Mouse (Mus musculus) lung, embryonic 15.5 days (tissue): ENCODE measurements at regions not wholly inside any gene's neighbourhood (a gene's known extent, or its start where the extent isn't known, plus 50 kb on each side); places are given as distances from the start of the nearest gene placed in this dataset.

Experiments
- ATAC-seq: fragments of 200-750 bp; cut with Nextera tagmentation; 2 replicates; pipeline ENCODE4 v1.8.0; 2017; ENCODE audit warnings: moderate number of reproducible peaks, borderline replicate concordance; ENCODE audit not compliant: low FRiP score, low TSS enrichment; ENCODE audit errors: extremely low read depth
- H3K27ac ChIP-seq: fragments of 300-500 bp; sonication (generic); 2 replicates; pipeline ENCODE4 v1.5.1; 2015; ENCODE audit warnings: moderate library complexity, mild to moderate bottlenecking, inconsistent platforms
- H3K27me3 ChIP-seq: fragments of 300-500 bp; sonication (generic); 2 replicates; pipeline ENCODE4 v1.6.1; 2015; ENCODE audit warnings: inconsistent platforms
- H3K36me3 ChIP-seq: fragments of 300-500 bp; sonication (generic); 2 replicates; pipeline ENCODE4 v1.6.1; 2015; ENCODE audit warnings: inconsistent platforms
- H3K4me1 ChIP-seq: fragments of 300-500 bp; sonication (generic); 2 replicates; pipeline ENCODE4 v1.6.1; 2015; ENCODE audit warnings: inconsistent platforms
- H3K4me2 ChIP-seq: fragments of 300-500 bp; sonication (generic); 2 replicates; pipeline ENCODE4 v1.6.1; 2015; ENCODE audit warnings: inconsistent platforms, mild to moderate bottlenecking, moderate library complexity
- H3K4me3 ChIP-seq: fragments of 300-500 bp; sonication (generic); 2 replicates; pipeline ENCODE4 v1.5.1; 2015; ENCODE audit warnings: mild to moderate bottlenecking, inconsistent platforms
- H3K9ac ChIP-seq: fragments of 300-500 bp; sonication (generic); 2 replicates; pipeline ENCODE4 v1.6.1; 2015; ENCODE audit warnings: inconsistent platforms
- H3K9me3 ChIP-seq: fragments of 300-500 bp; sonication (generic); 2 replicates; pipeline ENCODE4 v1.6.1; 2016; ENCODE audit warnings: inconsistent platforms
- WGBS: fragments of 180-500 bp; shearing (Covaris S2); methylation state at CpG from one replicate; pipeline ENCODE4 v1.1.7; 2015; 5-methylcytosine and 5-hydroxymethylcytosine counted together

GRCm38 (mm10) chr15:56817204-56818157 lies 659.9 kb downstream of the Slc22a22 start:
- Histone ChIP-seq H3K9ac (no peak overlapping the region), H3K4me3 (no peak overlapping the region), H3K27me3 (no peaks in the 10 kb centered on the region), H3K27ac (peak overlapping the region; percentile 4; the same call in 1 of the 2 replicates), H3K4me1 (0 out of 2 replicates have a peak, but pooled peaks cover 10% of the 10 kb centered on the region), H3K9me3 (no peaks in the 10 kb centered on the region), H3K4me2 (no peak overlapping the region), H3K36me3 (no peaks in the 10 kb centered on the region)
- WGBS, result 36% methylated on average over 5 of the region's 5 CpGs
- peak; percentile 65; the same call in 1 of the 2 replicates for ATAC-seq

DNA sequence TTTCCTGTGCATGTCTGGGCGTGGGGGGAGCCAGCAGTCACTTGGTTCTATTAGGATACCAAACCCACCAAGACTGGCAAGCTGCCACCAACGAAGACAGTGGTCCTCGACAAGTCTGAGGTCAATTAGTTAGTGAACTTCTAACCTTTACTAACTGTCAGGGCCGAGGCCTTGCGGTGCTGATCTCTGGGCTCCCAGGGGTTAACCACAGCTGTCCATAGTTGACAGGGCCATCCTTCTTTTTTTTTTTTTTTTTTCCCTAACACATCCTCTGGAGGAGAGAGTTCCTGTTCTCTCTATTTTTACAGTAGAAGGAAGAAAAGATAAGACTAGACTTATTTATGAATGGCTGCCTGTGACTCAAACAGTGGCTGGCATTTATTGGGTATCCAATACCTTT lies 663.5 kb downstream of the Slc22a22 start:
- Histone ChIP-seq H3K4me2 (no peak overlapping the region), H3K27ac (no peak overlapping the region), H3K9me3 (no peaks in the 10 kb centered on the region), H3K36me3 (no peaks in the 10 kb centered on the region), H3K4me1 (0 out of 2 replicates have a peak, but pooled peaks cover 10% of the 10 kb centered on the region), H3K4me3 (no peak overlapping the region), H3K27me3 (no peaks in the 10 kb centered on the region), H3K9ac (no peak overlapping the region)
- WGBS, result 24% methylated on average over 5 of the region's 5 CpGs
- no peak for ATAC-seq

DNA sequence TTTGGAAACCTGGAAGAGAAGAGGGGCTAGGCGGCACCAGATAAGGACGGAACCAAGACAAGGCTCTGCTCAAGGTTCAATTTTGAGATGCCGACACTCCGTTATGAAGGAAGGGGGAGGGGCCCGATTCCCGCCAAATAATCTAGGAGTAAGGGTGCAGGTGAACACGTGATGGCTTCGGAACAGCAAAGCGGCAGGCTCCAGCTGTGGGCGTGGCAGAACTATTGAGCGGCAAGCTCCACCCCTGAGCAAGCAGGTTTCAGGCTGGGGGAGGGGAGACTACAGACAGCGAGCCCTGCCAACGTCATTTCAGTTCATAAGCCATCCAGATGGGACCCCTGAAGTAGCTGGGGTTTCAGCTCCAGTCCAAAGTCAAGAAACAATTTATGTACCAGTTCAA lies 667.3 kb downstream of the Slc22a22 start:
- Histone ChIP-seq H3K9ac (no peak overlapping the region), H3K27ac (no peak overlapping the region), H3K4me1 (no peaks in the 10 kb centered on the region), H3K4me3 (no peak overlapping the region), H3K4me2 (peak overlapping the region; percentile 31; the same call in 1 of the 2 replicates), H3K27me3 (no peaks in the 10 kb centered on the region), H3K36me3 (no peaks in the 10 kb centered on the region), H3K9me3 (no peaks in the 10 kb centered on the region)
- WGBS, result 41% methylated on average over 13 of the region's 13 CpGs
- ATAC-seq, result no peak

GRCm38 (mm10) chr15:56807611-56808010 lies 669.8 kb downstream of the Slc22a22 start:
- H3K27ac ChIP-seq, result no peak overlapping the region
- no peaks in the 10 kb centered on the region for H3K27me3 ChIP-seq
- no peaks in the 10 kb centered on the region for H3K9me3 ChIP-seq
- H3K4me2 ChIP-seq, result no peak overlapping the region
- H3K9ac ChIP-seq, result no peak overlapping the region
- peak; percentile 82; the same call in 1 of the 2 replicates for ATAC-seq
- no peaks in the 10 kb centered on the region for H3K4me1 ChIP-seq
- no peak overlapping the region for H3K4me3 ChIP-seq
- H3K36me3 ChIP-seq, result no peaks in the 10 kb centered on the region
- WGBS, result 45% methylated on average over 5 of the region's 5 CpGs

- ATAC-seq, result no peak
- 83% methylated on average over 2 of the region's 2 CpGs for WGBS
- Histone ChIP-seq H3K36me3 (no peaks in the 10 kb centered on the region), H3K4me2 (no peak overlapping the region), H3K4me1 (no peaks in the 10 kb centered on the region), H3K4me3 (no peak overlapping the region), H3K9me3 (no peaks in the 10 kb centered on the region), H3K9ac (no peak overlapping the region), H3K27ac (no peak overlapping the region), H3K27me3 (no peaks in the 10 kb centered on the region)
Measured at GRCm38 (mm10) chr15:56801933-56802332, 675.5 kb downstream of the Slc22a22 start.

- H3K4me1 ChIP-seq, result 0 out of 2 replicates have a peak, but pooled peaks cover 5% of the 10 kb centered on the region
- H3K4me3 ChIP-seq, result no peak overlapping the region
- no peaks in the 10 kb centered on the region for H3K27me3 ChIP-seq
- no peak overlapping the region for H3K27ac ChIP-seq
- no peak overlapping the region for H3K4me2 ChIP-seq
- ATAC-seq, result no peak
- no peaks in the 10 kb centered on the region for H3K36me3 ChIP-seq
- no peaks in the 10 kb centered on the region for H3K9me3 ChIP-seq
- no peak overlapping the region for H3K9ac ChIP-seq
- WGBS, result 61% methylated on average over 5 of the region's 5 CpGs
Measured at GRCm38 (mm10) chr15:56775431-56775830, 702.0 kb downstream of the Slc22a22 start.

DNA sequence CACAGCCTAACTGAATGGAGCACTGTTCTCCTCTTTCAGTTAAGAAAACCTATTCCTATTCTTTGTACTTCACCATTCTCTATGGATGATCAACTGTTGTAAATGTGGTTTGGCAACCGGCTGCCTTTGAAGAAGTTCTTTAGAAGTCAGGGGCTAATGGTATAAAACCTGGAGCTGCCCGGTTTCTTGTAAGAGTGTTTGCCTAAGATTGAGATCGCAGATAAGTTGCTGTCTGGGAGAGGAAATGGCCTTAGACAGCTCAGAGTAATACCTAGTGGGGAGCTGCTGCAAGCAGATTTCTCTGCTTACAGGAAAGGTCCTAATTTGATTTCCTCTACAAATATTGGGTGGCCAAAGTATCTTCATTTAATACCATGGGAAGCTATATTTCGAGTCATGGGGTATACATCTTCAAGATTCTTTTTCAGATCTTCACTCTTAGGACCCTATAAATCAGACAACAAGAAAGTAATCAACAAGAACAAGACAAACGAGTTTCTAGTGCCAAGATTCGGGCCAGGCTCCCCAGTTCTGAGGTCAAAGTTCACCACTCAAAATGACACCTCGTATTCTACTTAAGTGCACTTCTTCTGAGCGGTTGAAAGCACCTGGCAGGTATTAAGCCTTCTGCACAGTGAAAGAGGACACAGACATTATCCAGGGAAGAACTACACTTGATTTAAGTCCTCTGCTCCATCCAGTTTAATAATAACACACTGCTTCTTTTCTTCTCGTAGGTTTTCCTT lies 702.6 kb downstream of the Slc22a22 start:
- Histone ChIP-seq H3K4me2 (no peak overlapping the region), H3K27me3 (no peaks in the 10 kb centered on the region), H3K27ac (peak overlapping the region; percentile 29; the same call in 1 of the 2 replicates), H3K9ac (no peak overlapping the region), H3K4me3 (no peak overlapping the region), H3K36me3 (no peaks in the 10 kb centered on the region), H3K4me1 (0 out of 2 replicates have a peak, but pooled peaks cover 5% of the 10 kb centered on the region), H3K9me3 (no peaks in the 10 kb centered on the region)
- WGBS, result 23% methylated on average over 9 of the region's 9 CpGs
- peak; percentile 70; the same call in 1 of the 2 replicates for ATAC-seq

- H3K4me2 ChIP-seq, result no peak overlapping the region
- ATAC-seq, result no peak
- 0 out of 2 replicates have a peak, but pooled peaks cover 7% of the 10 kb centered on the region for H3K4me1 ChIP-seq
- no peaks in the 10 kb centered on the region for H3K27me3 ChIP-seq
- 37% methylated on average over 6 of the region's 6 CpGs for whole genome bisulfite sequencing
- no peak overlapping the region for H3K27ac ChIP-seq
- H3K4me3 ChIP-seq, result no peak overlapping the region
- H3K9me3 ChIP-seq, result no peaks in the 10 kb centered on the region
- no peaks in the 10 kb centered on the region for H3K36me3 ChIP-seq
- H3K9ac ChIP-seq, result no peak overlapping the region
Measured at GRCm38 (mm10) chr15:56766356-56766755, 711.1 kb downstream of the Slc22a22 start.

DNA sequence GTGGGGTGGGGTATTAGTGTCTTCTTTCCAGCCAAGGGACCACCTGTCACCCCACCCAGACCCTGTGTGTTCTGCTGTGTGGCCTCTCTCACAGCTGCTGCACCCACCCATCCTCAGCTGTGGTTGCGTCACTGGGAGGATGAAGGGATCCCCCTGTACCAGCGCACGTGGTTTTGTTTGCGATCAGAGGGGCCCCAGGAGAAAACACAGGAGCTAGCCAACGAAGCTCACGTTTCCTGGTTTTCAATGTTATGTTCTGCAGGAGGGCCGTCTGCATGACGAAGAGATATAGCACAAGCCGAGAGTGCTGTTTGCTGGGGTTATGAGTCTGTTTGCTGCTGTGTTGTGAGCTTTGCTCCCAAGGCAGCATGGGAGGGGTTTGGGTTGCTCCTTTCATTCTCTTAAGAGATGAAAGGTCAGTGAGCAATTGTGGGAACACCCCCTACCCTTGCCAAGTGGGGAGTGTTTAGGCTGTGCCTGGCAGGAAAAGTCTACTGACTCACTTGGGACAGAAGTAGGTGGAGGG lies 712.4 kb downstream of the Slc22a22 start:
- Histone ChIP-seq H3K27ac (no peak overlapping the region), H3K36me3 (no peaks in the 10 kb centered on the region), H3K9ac (no peak overlapping the region), H3K27me3 (no peaks in the 10 kb centered on the region), H3K9me3 (no peaks in the 10 kb centered on the region), H3K4me2 (no peak overlapping the region), H3K4me1 (0 out of 2 replicates have a peak, but pooled peaks cover 7% of the 10 kb centered on the region), H3K4me3 (no peak overlapping the region)
- WGBS, result 29% methylated on average over 9 of the region's 9 CpGs
- ATAC-seq, result no peak

- H3K4me3 ChIP-seq, result no peak overlapping the region
- no peak overlapping the region for H3K9ac ChIP-seq
- ATAC-seq, result no peak
- H3K27ac ChIP-seq, result no peak overlapping the region
- no peaks in the 10 kb centered on the region for H3K9me3 ChIP-seq
- H3K27me3 ChIP-seq, result no peaks in the 10 kb centered on the region
- WGBS, result 36% methylated on average over 5 of the region's 5 CpGs
- H3K4me1 ChIP-seq, result 0 out of 2 replicates have a peak, but pooled peaks cover 7% of the 10 kb centered on the region
- H3K36me3 ChIP-seq, result no peaks in the 10 kb centered on the region
- H3K4me2 ChIP-seq, result no peak overlapping the region
Measured at GRCm38 (mm10) chr15:56764019-56764418, 713.4 kb downstream of the Slc22a22 start.

DNA sequence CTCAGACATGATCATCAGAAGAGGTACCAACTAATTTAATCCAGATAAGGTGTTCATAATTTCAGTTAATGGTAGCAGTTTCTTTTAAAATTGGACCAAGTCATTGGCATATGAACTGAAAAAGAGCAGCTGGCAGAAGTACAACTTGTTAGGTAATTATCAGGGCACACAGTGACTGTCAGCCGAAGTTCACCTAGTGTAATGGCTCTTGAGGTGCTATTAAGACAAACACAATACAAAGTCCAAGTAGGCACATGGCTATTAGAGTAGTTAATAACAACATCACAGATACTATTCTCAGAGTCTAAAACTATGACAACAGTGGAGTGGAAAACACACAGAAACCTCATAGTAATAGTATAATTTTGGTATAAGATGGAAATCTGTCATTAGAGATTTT lies 730.7 kb downstream of the Slc22a22 start:
- Histone ChIP-seq H3K27me3 (no peaks in the 10 kb centered on the region), H3K4me3 (no peak overlapping the region), H3K9me3 (no peaks in the 10 kb centered on the region), H3K36me3 (no peaks in the 10 kb centered on the region), H3K4me1 (peaks cover 11% of the 10 kb centered on the region), H3K27ac (no peak overlapping the region), H3K4me2 (no peak overlapping the region), H3K9ac (no peak overlapping the region)
- 74% methylated on average over 1 of the region's 1 CpGs for WGBS
- ATAC-seq, result no peak
